Mouse (Mus musculus) ovary, adult 2 months (tissue): Measurements from ENCODE around the gene Cxxc4. TPM values are rescaled to one million over a fixed set of nuclear protein-coding genes. Genes with fewer than 3 reads are reported as not detected.

ENCODE experiments used
- polyA plus RNA-seq: library from polyadenylated mRNA; depleted of rRNA; stranded (reverse); fragments of >200 nt; gene quantifications from 2 replicates; pipeline ENCODE4 v1.2.3, GENCODE M21; 2012; rRNA removed

Cxxc4 gene
- polyA plus RNA-seq = 5.7 and 9.0 TPM in 2 replicates

DNA sequence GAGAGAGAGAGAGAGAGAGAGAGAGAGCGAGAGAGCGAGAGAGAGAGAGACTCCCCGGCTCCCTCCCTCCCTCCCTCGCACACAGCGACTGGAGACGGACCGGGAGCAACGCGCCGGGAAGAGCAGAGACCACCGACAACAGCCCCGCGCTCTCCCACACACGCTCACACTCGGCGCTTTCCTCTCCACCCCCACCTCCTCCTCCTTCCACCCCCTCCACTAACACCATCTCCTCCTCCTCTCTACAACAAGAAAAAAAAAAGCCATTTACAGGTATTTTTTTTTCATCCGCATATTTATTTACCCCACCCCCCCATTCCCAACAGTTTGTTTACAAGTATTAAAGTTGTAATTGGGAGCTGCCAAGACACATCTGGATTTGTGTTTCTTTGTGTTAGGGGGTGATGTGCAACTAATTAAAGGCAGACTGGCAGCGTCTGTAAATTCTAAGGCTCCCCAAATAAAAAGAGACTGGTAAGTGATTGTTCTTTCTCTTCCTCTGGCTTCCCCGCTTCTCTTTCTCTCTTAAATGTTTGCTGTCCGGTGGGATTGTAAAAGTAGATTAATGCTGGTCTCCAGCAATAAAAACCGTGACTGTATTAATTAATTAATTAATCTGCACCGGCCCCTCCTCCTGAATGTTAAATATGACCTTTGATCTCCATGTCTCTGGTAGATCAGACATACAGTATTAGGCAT is at the start of gene Cxxc4:
Gene Cxxc4, plus strand, starts transcription at position 71 of the 699 bp plus-strand sequence.

